Mouse (Mus musculus) mouse trophoblast stem cell (cell line): Measurements from ENCODE around the gene Fam196a.

Experiments
- in situ Hi-C, 2 experiments: fragments of 300-500 bp; cut with MseI, MboI; formaldehyde crosslinking; loops; 2 replicates in 1 of 2; 3 replicates in 1 of 2; pipeline ENCODE4 v1.15.1; 2025

The Fam196a gene

DNA sequence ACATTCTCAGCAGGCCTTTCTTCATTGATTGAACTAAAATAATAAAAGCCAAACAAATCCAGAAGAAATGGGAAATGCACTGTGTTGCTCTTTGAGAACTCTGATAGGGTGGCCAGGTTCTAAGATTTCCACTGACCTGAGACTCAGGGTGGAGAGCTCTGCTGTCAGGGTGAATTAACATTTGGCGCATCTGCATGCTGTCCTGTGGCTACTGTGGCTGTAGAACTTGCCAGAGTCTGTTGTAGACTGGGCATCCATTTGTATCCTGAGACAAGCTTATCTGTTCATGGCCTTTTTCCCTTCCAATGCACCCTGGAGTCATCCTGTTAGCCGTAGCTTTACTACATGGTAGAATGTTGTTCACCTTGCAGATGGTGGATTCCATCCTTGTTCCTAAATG, 98.2 kb downstream of the Fam196a start:
- in situ Hi-C loops = no loop called here
